24 mouse cellular contexts compared by ENCODE assay signal in the genomic region with DNA sequence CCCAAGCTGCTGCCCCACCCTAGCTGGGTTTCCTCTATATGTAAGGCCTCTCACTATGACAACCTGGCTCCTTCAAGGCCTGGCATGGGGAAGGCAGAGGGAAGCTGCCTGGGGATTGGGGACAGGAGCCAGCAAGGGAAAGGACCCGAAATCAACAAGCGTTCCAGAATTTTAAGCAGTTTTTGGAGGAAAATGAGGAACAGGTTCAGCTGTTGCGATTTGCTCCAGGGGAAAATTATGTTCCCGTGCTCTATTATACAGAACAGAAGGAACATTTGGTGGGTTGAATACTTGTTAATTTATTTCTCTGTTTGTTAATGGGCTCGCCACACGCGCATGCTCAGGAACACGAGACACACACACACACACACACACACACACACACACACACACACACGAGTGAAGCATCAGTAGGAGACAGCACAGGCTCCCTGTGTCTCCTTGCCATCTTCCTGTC. TPM values are rescaled to one million over a fixed set of nuclear protein-coding genes. Genes with fewer than 3 reads are reported as not detected.
DNase-seq lines count a peak whose midpoint lies in the region.
"Had no signal": no experiment of that assay in that cellular context is flagged by ENCODE, and none has a peak within 500 bp of the region (broad histone marks: within the 10 kb centered on the region; RNA-seq: fewer than 3 reads in every experiment).

No protein-coding gene starts in this region.

- peaks cover 7% of the 10 kb centered on the region; the same call in 1 of the 2 replicates for H3K27me3 ChIP-seq in midbrain, embryonic 10.5 days (ENCODE audit: low read depth, poor library complexity, severe bottlenecking)
- H3K27me3 ChIP-seq: embryonic facial prominence, embryonic 15.5 days; hindbrain, embryonic 12.5 days had no signal

- DNase-seq in left cerebral cortex, postnatal 14 days (ENCODE audit: low spot score in 2 of 2): peak; percentile 56 to 62
- no peak for DNase-seq in left cerebral cortex, adult 9 months (ENCODE audit: low spot score in 2 of 2)
- peak; percentile 48 for DNase-seq in right cerebral cortex, postnatal 4 days
- no peak for DNase-seq in right cerebral cortex, postnatal 36 days (ENCODE audit: low spot score in 2 of 2)
- DNase-seq in layer of hippocampus, adult 11-12 months (ENCODE audit: low spot score): peak; percentile 69
- DNase-seq in layer of hippocampus, postnatal 14 days (ENCODE audit: low spot score in 2 of 2): peak; percentile 43 to 90
- no peak for DNase-seq in midbrain, embryonic 10.5 days (ENCODE audit: low spot score)
- no peak for DNase-seq in ovary, postnatal 10 days (ENCODE audit: low spot score)
- DNase-seq: adrenal gland, adult 2 months; cerebellum, adult 8-10 months; gastrocnemius, postnatal 14 days; heart, adult 18-20 months; heart, postnatal 10 days; kidney, adult 2 months; midbrain, embryonic 14.5 days; right cerebral cortex, postnatal 14 days had no signal

- H3K27ac ChIP-seq in midbrain, embryonic 10.5 days (replicated peaks): no peak overlapping the region
- H3K27ac ChIP-seq: embryonic facial prominence, embryonic 15.5 days; hindbrain, embryonic 12.5 days; kidney, postnatal 0 days had no signal

- H3K4me3 ChIP-seq in midbrain, embryonic 10.5 days: no peak overlapping the region
- H3K4me3 ChIP-seq: embryonic facial prominence, embryonic 15.5 days; heart, embryonic 12.5 days; hindbrain, embryonic 12.5 days; myocyte had no signal

- H3K9me3 ChIP-seq in midbrain, embryonic 10.5 days (replicated peaks): no peaks in the 10 kb centered on the region
- H3K9me3 ChIP-seq: embryonic facial prominence, embryonic 15.5 days; heart, embryonic 12.5 days; hindbrain, embryonic 12.5 days had no signal

- 89% methylated on average over 9 of the region's 9 CpGs for WGBS in midbrain, embryonic 10.5 days

- no peaks in the 10 kb centered on the region for H3K36me3 ChIP-seq in midbrain, embryonic 10.5 days
- H3K36me3 ChIP-seq: embryonic facial prominence, embryonic 15.5 days; heart, embryonic 12.5 days; hindbrain, embryonic 12.5 days had no signal

- intact Hi-C loops in left cerebral cortex, postnatal 14 days (cut with DNase I): no loop called here

- H3K4me1 ChIP-seq in midbrain, embryonic 10.5 days: peaks cover 36% of the 10 kb centered on the region

RNA-seq across cellular contexts. Expression of a gene that starts 34.1 kb away (rescaled TPM):
- 100 to 1,000 TPM; 490 to 503 TPM for total RNA-seq in left cerebral cortex, postnatal 14 days (2021)
- total RNA-seq in layer of hippocampus, postnatal 14 days (2021): 100 to 1,000 TPM; 293 to 311 TPM
- polyA plus RNA-seq in midbrain, embryonic 10.5 days (2016; fragmentation: Nextera tagmentation; extraction: Ambion mirVana): 2.8 and 6.4 TPM in 2 replicates
- total RNA-seq: common myeloid progenitor, adult 5-6 weeks; megakaryocyte, adult 5-6 weeks; MEL had no signal

Comparison
In these comparisons a context has a peak if more than half of its experiments do, and no peak if none do; other contexts are left out.
1. DNase-seq: peak in left cerebral cortex, postnatal 14 days (2 of 2), right cerebral cortex, postnatal 4 days (single experiment), layer of hippocampus, adult 11-12 months (single experiment) and layer of hippocampus, postnatal 14 days (2 of 2); none in left cerebral cortex, adult 9 months (0 of 2), right cerebral cortex, postnatal 36 days (0 of 2), midbrain, embryonic 10.5 days (single experiment) and ovary, postnatal 10 days (single experiment).